Mouse (Mus musculus): Measurements from ENCODE around the gene Scarb2. TPM values are rescaled to one million over a fixed set of nuclear protein-coding genes. Genes with fewer than 3 reads are reported as not detected.
A peak's percentile ranks its signal among the peaks of the same experiment; 100 is the strongest.

Scarb2 gene
- polyA plus RNA-seq, 1 experiment: 78.7 TPM

- Histone ChIP-seq H3K27ac (ENCODE audit: insufficient read depth, low read depth, low read length) (no peak overlapping the region), H3K4me3 (ENCODE audit: insufficient read depth, low read depth, low read length) (no peak overlapping the region), H3K4me1 (ENCODE audit: control insufficient read depth, insufficient read depth, low read length) (peaks cover 20% of the 10 kb centered on the region)
- TF ChIP-seq CTCF (IDR thresholded peaks at IDR 0.05; ENCODE audit: insufficient read depth, low read depth, low read length) (no peak), POLR2A (IDR thresholded peaks at IDR 0.05; ENCODE audit: insufficient read depth, low read depth, low read length) (no peak)
- WGBS: 78% methylated on average over 3 of the region's 3 CpGs
Measured at GRCm38 (mm10) chr5:92498225-92498624, 8.4 kb downstream of the Scarb2 start.

GRCm38 (mm10) chr5:92495771-92496409 lies 10.7 kb downstream of the Scarb2 start:
- Histone ChIP-seq H3K27ac (ENCODE audit: insufficient read depth, low read depth, low read length) (no peak overlapping the region), H3K4me1 (ENCODE audit: control insufficient read depth, insufficient read depth, low read length) (peaks cover 13% of the 10 kb centered on the region), H3K4me3 (ENCODE audit: insufficient read depth, low read depth, low read length) (no peak overlapping the region)
- WGBS: 93% methylated on average over 7 of the region's 7 CpGs
- TF ChIP-seq POLR2A (IDR thresholded peaks at IDR 0.05; ENCODE audit: insufficient read depth, low read depth, low read length) (no peak), CTCF (IDR thresholded peaks at IDR 0.05; ENCODE audit: insufficient read depth, low read depth, low read length) (no peak)

DNA sequence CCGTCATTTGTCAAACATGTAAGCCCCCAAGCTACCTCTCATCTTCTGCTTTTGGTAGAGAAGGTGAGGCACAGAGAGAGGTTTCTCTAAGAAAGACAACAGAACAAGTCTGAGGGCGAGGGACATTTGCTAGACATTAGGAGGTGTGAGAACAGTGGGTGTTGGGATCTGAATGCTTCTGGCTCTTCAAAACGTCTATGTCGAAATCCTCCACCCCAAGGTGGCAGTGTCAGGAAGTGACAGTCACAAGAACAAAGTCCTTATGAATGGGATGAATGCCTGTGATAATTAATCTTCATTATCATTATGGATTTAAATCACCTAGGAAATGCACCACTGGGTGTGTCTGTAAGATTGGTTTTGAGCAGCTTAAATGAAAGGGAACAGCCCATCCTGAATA lies 11.3 kb downstream of the Scarb2 start:
- TF ChIP-seq CTCF (IDR thresholded peaks at IDR 0.05; ENCODE audit: insufficient read depth, low read depth, low read length): no peak
- TF ChIP-seq POLR2A (IDR thresholded peaks at IDR 0.05; ENCODE audit: insufficient read depth, low read depth, low read length): no peak
- no peak overlapping the region for H3K27ac ChIP-seq (ENCODE audit: insufficient read depth, low read depth, low read length)
- 59% methylated on average over 4 of the region's 4 CpGs for WGBS
- no peak overlapping the region for H3K4me3 ChIP-seq (ENCODE audit: insufficient read depth, low read depth, low read length)
- peaks cover 17% of the 10 kb centered on the region for H3K4me1 ChIP-seq (ENCODE audit: control insufficient read depth, insufficient read depth, low read length)

GRCm38 (mm10) chr5:92493423-92493822 lies 13.2 kb downstream of the Scarb2 start:
- Histone ChIP-seq H3K4me3 (ENCODE audit: insufficient read depth, low read depth, low read length) (no peak overlapping the region), H3K27ac (ENCODE audit: insufficient read depth, low read depth, low read length) (peak overlapping the region; percentile 45), H3K4me1 (ENCODE audit: control insufficient read depth, insufficient read depth, low read length) (peaks cover 19% of the 10 kb centered on the region)
- no peak for TF ChIP-seq CTCF (IDR thresholded peaks at IDR 0.05; ENCODE audit: insufficient read depth, low read depth, low read length)
- TF ChIP-seq POLR2A (IDR thresholded peaks at IDR 0.05; ENCODE audit: insufficient read depth, low read depth, low read length): no peak
- WGBS: 21% methylated on average over 7 of the region's 7 CpGs

DNA sequence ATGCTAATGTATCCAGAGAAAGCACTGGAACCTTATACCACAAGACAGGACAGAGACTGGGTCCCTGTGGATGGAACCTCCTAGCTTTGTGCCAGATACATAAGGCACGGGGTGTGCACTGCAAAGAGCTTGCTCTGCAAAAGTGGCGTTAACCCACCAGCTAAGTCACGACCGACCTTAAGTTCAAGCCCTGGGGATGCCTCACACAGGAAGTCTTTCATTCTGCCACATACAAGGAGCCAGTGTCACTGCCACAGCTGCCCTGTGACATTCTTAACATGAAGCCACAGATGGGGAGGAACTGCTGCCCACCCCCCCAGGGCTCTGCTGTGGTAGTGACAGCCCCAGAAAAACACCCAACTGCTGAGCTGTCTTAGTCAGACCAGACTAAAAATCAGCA lies 15.9 kb downstream of the Scarb2 start:
- H3K4me3 ChIP-seq (ENCODE audit: insufficient read depth, low read depth, low read length): no peak overlapping the region
- no peak overlapping the region for H3K27ac ChIP-seq (ENCODE audit: insufficient read depth, low read depth, low read length)
- no peak for TF ChIP-seq POLR2A (IDR thresholded peaks at IDR 0.05; ENCODE audit: insufficient read depth, low read depth, low read length)
- TF ChIP-seq CTCF (IDR thresholded peaks at IDR 0.05; ENCODE audit: insufficient read depth, low read depth, low read length): no peak
- 74% methylated on average over 4 of the region's 4 CpGs for WGBS
- H3K4me1 ChIP-seq (ENCODE audit: control insufficient read depth, insufficient read depth, low read length): peaks cover 18% of the 10 kb centered on the region

DNA sequence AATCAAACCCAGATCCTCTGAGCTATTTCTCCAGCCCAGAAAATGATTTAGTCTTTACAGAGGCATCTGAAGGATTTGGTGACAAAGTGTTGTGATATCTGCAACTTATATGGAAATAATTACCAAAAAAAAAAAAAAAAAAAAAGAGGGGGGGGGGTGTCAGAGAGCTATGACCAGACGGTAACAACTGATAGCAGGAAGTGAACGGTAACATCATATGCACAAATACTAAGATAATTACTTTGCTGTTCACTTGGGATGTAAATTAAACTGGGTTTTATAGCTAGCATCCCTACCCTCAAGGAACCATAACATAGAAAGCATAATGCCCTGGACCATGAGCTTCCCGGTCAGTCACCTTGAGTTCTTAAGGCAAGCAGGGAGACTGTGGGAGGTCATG lies 16.3 kb downstream of the Scarb2 start:
- Histone ChIP-seq H3K4me3 (ENCODE audit: insufficient read depth, low read depth, low read length) (no peak overlapping the region), H3K27ac (ENCODE audit: insufficient read depth, low read depth, low read length) (no peak overlapping the region), H3K4me1 (ENCODE audit: control insufficient read depth, insufficient read depth, low read length) (peaks cover 15% of the 10 kb centered on the region)
- TF ChIP-seq CTCF (IDR thresholded peaks at IDR 0.05; ENCODE audit: insufficient read depth, low read depth, low read length) (no peak), POLR2A (IDR thresholded peaks at IDR 0.05; ENCODE audit: insufficient read depth, low read depth, low read length) (no peak)
- WGBS: 80% methylated on average over 3 of the region's 3 CpGs

DNA sequence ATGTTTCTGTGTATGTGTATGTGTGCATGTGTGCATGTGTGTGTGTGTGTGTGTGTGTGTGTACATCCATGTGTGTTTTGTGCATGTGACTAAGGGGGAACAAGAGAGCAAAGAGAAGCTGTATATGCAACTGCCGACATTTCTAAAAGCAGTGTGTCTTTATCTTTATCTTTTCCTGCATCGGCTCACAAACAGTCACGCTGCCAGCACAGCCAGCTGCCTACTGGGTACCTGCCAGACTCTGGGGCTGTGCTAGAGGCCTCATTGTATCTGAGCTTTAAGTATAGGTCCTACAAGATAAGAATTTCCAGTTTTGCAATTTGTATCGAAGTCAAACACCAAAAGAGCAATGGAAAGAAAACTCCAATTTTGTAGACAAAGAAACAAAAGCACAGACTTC lies 17.1 kb downstream of the Scarb2 start:
- H3K27ac ChIP-seq (ENCODE audit: insufficient read depth, low read depth, low read length): no peak overlapping the region
- H3K4me3 ChIP-seq (ENCODE audit: insufficient read depth, low read depth, low read length): no peak overlapping the region
- TF ChIP-seq CTCF (IDR thresholded peaks at IDR 0.05; ENCODE audit: insufficient read depth, low read depth, low read length) (no peak), POLR2A (IDR thresholded peaks at IDR 0.05; ENCODE audit: insufficient read depth, low read depth, low read length) (no peak)
- H3K4me1 ChIP-seq (ENCODE audit: control insufficient read depth, insufficient read depth, low read length): peaks cover 15% of the 10 kb centered on the region
- WGBS: 8% methylated on average over 4 of the region's 4 CpGs

DNA sequence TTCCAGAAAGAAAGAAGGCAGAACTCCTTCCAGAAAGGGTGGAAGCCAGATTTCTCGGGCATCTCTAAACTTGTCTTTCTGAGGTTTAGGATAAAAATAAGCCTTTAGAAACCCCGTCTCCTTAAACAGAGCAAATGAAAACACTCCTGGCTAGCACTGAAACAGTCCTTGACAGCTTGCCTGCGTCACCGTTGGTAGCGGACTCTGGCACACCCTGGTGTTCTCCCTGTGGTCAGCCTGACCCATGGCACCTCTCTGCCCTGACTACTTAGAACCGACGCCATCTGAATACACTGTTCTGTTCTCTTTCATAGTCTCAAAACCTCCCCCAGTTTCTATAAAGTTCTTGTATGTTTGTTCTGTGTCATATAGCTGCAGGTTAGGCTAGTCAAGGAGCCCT lies 17.7 kb downstream of the Scarb2 start:
- H3K4me3 ChIP-seq (ENCODE audit: insufficient read depth, low read depth, low read length): no peak overlapping the region
- TF ChIP-seq POLR2A (IDR thresholded peaks at IDR 0.05; ENCODE audit: insufficient read depth, low read depth, low read length): no peak
- no peak for TF ChIP-seq CTCF (IDR thresholded peaks at IDR 0.05; ENCODE audit: insufficient read depth, low read depth, low read length)
- peak overlapping the region; percentile 38; the same call in 1 of the 2 replicates for H3K27ac ChIP-seq (ENCODE audit: insufficient read depth, low read depth, low read length)
- peaks cover 15% of the 10 kb centered on the region for H3K4me1 ChIP-seq (ENCODE audit: control insufficient read depth, insufficient read depth, low read length)
- 14% methylated on average over 7 of the region's 7 CpGs for WGBS

GRCm38 (mm10) chr5:92488408-92488807 lies 18.2 kb downstream of the Scarb2 start:
- Histone ChIP-seq H3K4me3 (ENCODE audit: insufficient read depth, low read depth, low read length) (no peak overlapping the region), H3K4me1 (ENCODE audit: control insufficient read depth, insufficient read depth, low read length) (peaks cover 14% of the 10 kb centered on the region), H3K27ac (ENCODE audit: insufficient read depth, low read depth, low read length) (no peak overlapping the region)
- TF ChIP-seq CTCF (IDR thresholded peaks at IDR 0.05; ENCODE audit: insufficient read depth, low read depth, low read length) (no peak), POLR2A (IDR thresholded peaks at IDR 0.05; ENCODE audit: insufficient read depth, low read depth, low read length) (no peak)
- WGBS: 69% methylated on average over 3 of the region's 3 CpGs

All from olfactory bulb, adult 2 months (tissue).